24 mouse cellular contexts compared by ENCODE assay signal in genomic region chr5:65057596-65057995, GRCm38 (mm10). TPM values are rescaled to one million over a fixed set of nuclear protein-coding genes. Genes with fewer than 3 reads are reported as not detected.
DNase-seq lines count a peak whose midpoint lies in the region; ATAC-seq and TF ChIP-seq lines count a peak whose summit lies in the region.
"Had no signal": no experiment of that assay in that cellular context is flagged by ENCODE, and none has a peak within 500 bp of the region (broad histone marks: within the 10 kb centered on the region; RNA-seq: fewer than 3 reads in every experiment).

No protein-coding gene starts in this region.

- peak; percentile 49; the same call in 1 of the 2 replicates for ATAC-seq in lung, postnatal 0 days
- ATAC-seq in megakaryocyte progenitor cell, adult 5-6 weeks (replicated peaks; ENCODE audit: poor library complexity), result peak; percentile 23; the same call in 1 of the 2 replicates
- ATAC-seq: forebrain, embryonic 15.5 days; hindbrain, embryonic 16.5 days; Patski had no signal

- 0 out of 2 replicates have a peak, but pooled peaks cover 3% of the 10 kb centered on the region for H3K4me1 ChIP-seq in lung, postnatal 0 days (ENCODE audit: insufficient read depth, low read depth, low read length)
- H3K4me1 ChIP-seq in ES-E14 (ENCODE audit: control insufficient read depth in 2 of 2, insufficient read depth in 2 of 2, low read length in 2 of 2, poor library complexity in 1 of 2), result peaks cover 11 to 14% of the 10 kb centered on the region in 2 experiments
- H3K4me1 ChIP-seq: embryonic facial prominence, embryonic 12.5 days; forebrain, embryonic 15.5 days; heart, embryonic 10.5 days; hindbrain, embryonic 12.5 days had no signal

- no peak overlapping the region for H3K9ac ChIP-seq in lung, postnatal 0 days (replicated peaks; ENCODE audit: low read depth)
- no peak overlapping the region; the same call in 1 of the 2 replicates for H3K9ac ChIP-seq in ES-E14 (ENCODE audit: insufficient read depth, low read depth, low read length, poor library complexity, severe bottlenecking)
- H3K9ac ChIP-seq: embryonic facial prominence, embryonic 12.5 days; forebrain, embryonic 15.5 days; hindbrain, embryonic 12.5 days had no signal

- TF ChIP-seq CTCF in lung, postnatal 0 days (IDR thresholded peaks at IDR 0.05), result no peak

- no peaks in the 10 kb centered on the region for H3K27me3 ChIP-seq in lung, postnatal 0 days (replicated peaks; ENCODE audit: insufficient read depth, low read length)
- H3K27me3 ChIP-seq: CH12.LX; embryonic facial prominence, embryonic 12.5 days; forebrain, embryonic 15.5 days; hindbrain, embryonic 12.5 days; Patski had no signal

- H3K4me3 ChIP-seq in lung, postnatal 0 days (ENCODE audit: low read depth, low read length), result no peak overlapping the region
- H3K4me3 ChIP-seq in ES-E14 (ENCODE audit: insufficient read depth in 1 of 2, low read depth in 1 of 2, low read length in 2 of 2, poor library complexity in 1 of 2, severe bottlenecking in 1 of 2), result peak overlapping the region; percentile 49 to 71
- H3K4me3 ChIP-seq: embryonic facial prominence, embryonic 12.5 days; forebrain, embryonic 15.5 days; heart, embryonic 10.5 days; hindbrain, embryonic 12.5 days had no signal

- no peak overlapping the region for H3K27ac ChIP-seq in lung, postnatal 0 days (ENCODE audit: low read length)
- H3K27ac ChIP-seq in ES-E14 (ENCODE audit: insufficient read depth, low read depth, low read length, poor library complexity, severe bottlenecking), result peak overlapping the region; percentile 47; the same call in 1 of the 2 replicates
- H3K27ac ChIP-seq: embryonic facial prominence, embryonic 12.5 days; forebrain, embryonic 15.5 days; heart, embryonic 10.5 days; hindbrain, embryonic 12.5 days had no signal

- no peak for DNase-seq in lung, postnatal 0 days (ENCODE audit: low spot score)
- no peak for DNase-seq in lung, adult 18-20 months
- DNase-seq in 416B (ENCODE audit: low read depth) (peak; percentile 28), ES-E14 (ENCODE audit: low read depth, low spot score) (peak; percentile 45)
- DNase-seq in spleen, postnatal 36 days (ENCODE audit: low spot score in 2 of 2), result no peak
- no peak for DNase-seq in cerebellum, adult 9-10 months
- DNase-seq: adrenal gland, postnatal 10 days; cerebellum, adult 11 months; cerebellum, adult 8-10 months; cerebellum, postnatal 25 days; gastrocnemius, postnatal 10 days; heart, adult 18-20 months; heart, postnatal 10 days; heart, postnatal 4 days had no signal

- 92% methylated on average over 6 of the region's 6 CpGs for WGBS in lung, postnatal 0 days

- TF ChIP-seq EP300 in lung, postnatal 0 days (IDR thresholded peaks at IDR 0.05), result no peak

- no peaks in the 10 kb centered on the region for H3K36me3 ChIP-seq in lung, postnatal 0 days (ENCODE audit: insufficient read depth, low read length)
- H3K36me3 ChIP-seq in ES-E14 (ENCODE audit: control insufficient read depth, insufficient read depth, low read length, poor library complexity, severe bottlenecking), result no peaks in the 10 kb centered on the region
- H3K36me3 ChIP-seq: embryonic facial prominence, embryonic 12.5 days; forebrain, embryonic 15.5 days; heart, embryonic 10.5 days; hindbrain, embryonic 12.5 days had no signal

- H3K9me3 ChIP-seq in lung, postnatal 0 days (ENCODE audit: low read length), result no peaks in the 10 kb centered on the region
- no peaks in the 10 kb centered on the region for H3K9me3 ChIP-seq in ES-E14 (ENCODE audit: control insufficient read depth, insufficient read depth, low read depth, low read length)
- H3K9me3 ChIP-seq: embryonic facial prominence, embryonic 12.5 days; forebrain, embryonic 15.5 days; heart, embryonic 10.5 days; hindbrain, embryonic 12.5 days had no signal

- in situ Hi-C loops in ES-E14 (cut with MboI; ENCODE audit: low sequenced_read_pairs in 2 of 2, unreplicated experiment in 2 of 2), result no loop called here

- no peak overlapping the region for H3K4me2 ChIP-seq in lung, postnatal 0 days (replicated peaks; ENCODE audit: low read depth, low read length)
- H3K4me2 ChIP-seq: embryonic facial prominence, embryonic 12.5 days; forebrain, embryonic 15.5 days; hindbrain, embryonic 12.5 days had no signal

TF ChIP-seq in ES-E14, 5 proteins besides CTCF, POLR2A, EP300 and RAD21:
- no peak for TF ChIP-seq MAFK (IDR thresholded peaks at IDR 0.05; ENCODE audit: insufficient read depth, low read depth, low read length)
- no peak for TF ChIP-seq CHD2 (IDR thresholded peaks at IDR 0.05; ENCODE audit: low read depth, low read length)
- no peak for TF ChIP-seq ZC3H11A (IDR thresholded peaks at IDR 0.05; ENCODE audit: borderline replicate concordance, low read depth, low read length)
- TF ChIP-seq HCFC1 (IDR thresholded peaks at IDR 0.05; ENCODE audit: borderline replicate concordance, insufficient read depth, low read length), result no peak
- no peak for TF ChIP-seq ZNF384 (IDR thresholded peaks at IDR 0.05; ENCODE audit: low read depth, low read length)

RNA-seq across cellular contexts. Expression of gene Tmem156, which starts 34.3 kb away (rescaled TPM):
- 1.9 TPM in 2 replicates for polyA plus RNA-seq in lung, postnatal 0 days (2015; fragmentation: Nextera tagmentation; extraction: Ambion mirVana)
- total RNA-seq in ES-E14 (2012; rRNA removed), result 0.40 TPM in 1 of 2 replicates, not detected in the other
- 29.2 and 30.6 TPM in 2 replicates for total RNA-seq in megakaryocyte progenitor cell, adult 5-6 weeks (2015)
- total RNA-seq in megakaryocyte progenitor cell, adult 5-6 weeks (2017), result 38.0 and 41.3 TPM in 2 replicates
- polyA plus RNA-seq: embryonic facial prominence, embryonic 12.5 days; forebrain, embryonic 11.5 days; heart, embryonic 14.5 days; hindbrain, embryonic 12.5 days; hindbrain, embryonic 16.5 days; Patski had no signal

RNA-seq across cellular contexts. Expression of gene Klhl5, which starts 49.7 kb away (rescaled TPM):
- 69.3 and 72.0 TPM in 2 replicates for polyA plus RNA-seq in lung, postnatal 0 days (2015; fragmentation: Nextera tagmentation; extraction: Ambion mirVana)
- 5.0 and 5.2 TPM in 2 replicates for total RNA-seq in ES-E14 (2012; rRNA removed)
- 84.6 and 87.6 TPM in 2 replicates for total RNA-seq in megakaryocyte progenitor cell, adult 5-6 weeks (2015)
- 49.1 and 58.1 TPM in 2 replicates for total RNA-seq in megakaryocyte progenitor cell, adult 5-6 weeks (2017)

Comparison
In these comparisons a context has a peak if more than half of its experiments do, and no peak if none do; other contexts are left out.
1. DNase-seq: peak in 416B (single experiment) and ES-E14 (single experiment); none in lung, postnatal 0 days (single experiment), lung, adult 18-20 months (0 of 2), spleen, postnatal 36 days (0 of 2) and cerebellum, adult 9-10 months (single experiment).
2. RNA of gene Tmem156, which starts 34.3 kb away (total RNA-seq): 29.2 to 41.3 TPM in megakaryocyte progenitor cell, adult 5-6 weeks; 0.40 TPM in ES-E14; every median in the first group is over 10 times any median in the second.